Mouse (Mus musculus): ENCODE results near the gene Zdhhc16. TPM values are rescaled to one million over a fixed set of nuclear protein-coding genes. Genes with fewer than 3 reads are reported as not detected.

The Zdhhc16 gene
- polyA plus RNA-seq, 1 experiment from 2014 or later, result 67.7 TPM

DNA sequence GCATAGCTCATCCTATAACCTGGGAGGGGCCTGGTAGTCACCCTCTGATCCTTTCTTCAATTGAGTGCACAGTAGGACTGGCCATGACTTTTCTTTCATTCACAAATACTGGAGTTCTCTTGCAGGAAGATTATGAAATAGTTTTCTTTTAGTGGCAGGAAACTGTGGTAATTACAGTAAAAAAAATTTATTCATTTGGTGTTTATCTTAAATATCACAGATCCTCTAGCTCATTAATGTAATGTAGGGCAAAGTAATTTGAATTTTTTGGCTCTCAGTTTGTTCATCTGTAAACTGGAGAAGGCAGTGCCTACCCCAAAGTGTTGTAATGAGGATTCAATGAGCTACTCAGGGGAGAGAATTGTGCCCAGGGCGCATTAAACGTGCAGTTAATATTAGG lies 59.7 kb downstream of the Zdhhc16 start:
- ATAC-seq (ENCODE audit: low read depth), result no peak
- no peak overlapping the region for H3K4me3 ChIP-seq (ENCODE audit: low read depth, low read length)
- no peaks in the 10 kb centered on the region for H3K9me3 ChIP-seq (ENCODE audit: control insufficient read depth, low read length)
- no peaks in the 10 kb centered on the region for H3K36me3 ChIP-seq (ENCODE audit: control insufficient read depth, insufficient read depth, low read length)
- no peaks in the 10 kb centered on the region for H3K27me3 ChIP-seq (ENCODE audit: control insufficient read depth, insufficient read depth, low read length)
- 88% methylated on average over 2 of the region's 2 CpGs for WGBS
- no peak overlapping the region for H3K9ac ChIP-seq (replicated peaks; ENCODE audit: low read depth, low read length)
- no peaks in the 10 kb centered on the region for H3K4me1 ChIP-seq (ENCODE audit: control insufficient read depth, insufficient read depth, low read length)
- no peak overlapping the region for H3K4me2 ChIP-seq (ENCODE audit: low read depth, low read length)
- no peak overlapping the region for H3K27ac ChIP-seq (ENCODE audit: low read depth, low read length)

DNA sequence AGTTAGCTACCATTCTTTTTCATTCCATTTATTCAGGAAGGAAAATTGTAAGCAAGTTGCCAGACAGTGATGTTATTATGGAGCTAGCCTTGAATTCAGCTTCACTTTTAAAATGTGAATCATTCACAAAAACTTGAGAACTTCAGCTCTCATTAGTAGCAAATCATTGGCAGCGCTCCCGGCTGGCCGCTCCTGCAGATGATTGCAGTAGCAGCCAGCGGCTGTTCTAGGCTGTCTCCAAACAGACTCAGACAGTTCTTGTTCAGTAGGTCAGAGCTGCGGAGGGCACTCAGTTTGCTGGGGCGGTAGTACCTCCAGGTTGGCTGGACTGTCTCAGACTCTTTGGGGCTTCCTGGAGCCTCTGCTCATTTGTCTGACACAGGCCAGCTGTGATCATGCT lies 60.2 kb downstream of the Zdhhc16 start:
- no peak for ATAC-seq (ENCODE audit: low read depth)
- Histone ChIP-seq H3K4me1 (ENCODE audit: control insufficient read depth, insufficient read depth, low read length) (no peaks in the 10 kb centered on the region), H3K27ac (ENCODE audit: low read depth, low read length) (no peak overlapping the region), H3K27me3 (ENCODE audit: control insufficient read depth, insufficient read depth, low read length) (no peaks in the 10 kb centered on the region), H3K4me3 (ENCODE audit: low read depth, low read length) (no peak overlapping the region), H3K9ac (replicated peaks; ENCODE audit: low read depth, low read length) (no peak overlapping the region), H3K9me3 (ENCODE audit: control insufficient read depth, low read length) (no peaks in the 10 kb centered on the region), H3K4me2 (ENCODE audit: low read depth, low read length) (no peak overlapping the region), H3K36me3 (ENCODE audit: control insufficient read depth, insufficient read depth, low read length) (no peaks in the 10 kb centered on the region)
- WGBS, result 85% methylated on average over 6 of the region's 6 CpGs

Other genes with a start within 250 kb of the Zdhhc16 start
- 38.5 and 53.5 TPM in 2 replicates for gene Slit1, start 189.8 kb upstream of the Zdhhc16 start, polyA plus RNA-seq (2014; fragmentation: Nextera tagmentation; extraction: Ambion mirVana)
- 3.6 and 5.9 TPM in 2 replicates for gene Arhgap19, start 131.4 kb upstream of the Zdhhc16 start, polyA plus RNA-seq (2014; fragmentation: Nextera tagmentation; extraction: Ambion mirVana)
- gene Frat1, start 103.5 kb upstream of the Zdhhc16 start, polyA plus RNA-seq (2014; fragmentation: Nextera tagmentation; extraction: Ambion mirVana), result 25.0 and 31.4 TPM in 2 replicates
- 5.4 and 12.0 TPM in 2 replicates for gene Frat2, start 85.3 kb upstream of the Zdhhc16 start, polyA plus RNA-seq (2014; fragmentation: Nextera tagmentation; extraction: Ambion mirVana)
- 10.7 and 14.7 TPM in 2 replicates for gene Rrp12, start 37.3 kb upstream of the Zdhhc16 start, polyA plus RNA-seq (2014; fragmentation: Nextera tagmentation; extraction: Ambion mirVana)
- gene Pgam1, start 21.6 kb upstream of the Zdhhc16 start, polyA plus RNA-seq (2014; fragmentation: Nextera tagmentation; extraction: Ambion mirVana), result 521 and 528 TPM in 2 replicates
- gene Exosc1, start 57 bp upstream of the Zdhhc16 start, polyA plus RNA-seq (2014; fragmentation: Nextera tagmentation; extraction: Ambion mirVana), result 60.7 and 69.2 TPM in 2 replicates
- gene Mms19, start 47.7 kb downstream of the Zdhhc16 start, polyA plus RNA-seq (2014; fragmentation: Nextera tagmentation; extraction: Ambion mirVana), result 33.7 and 34.8 TPM in 2 replicates
- gene Ubtd1, start 48.3 kb downstream of the Zdhhc16 start, polyA plus RNA-seq (2014; fragmentation: Nextera tagmentation; extraction: Ambion mirVana), result 8.2 and 9.9 TPM in 2 replicates
- gene Ankrd2, start 102.5 kb downstream of the Zdhhc16 start, polyA plus RNA-seq (2014; fragmentation: Nextera tagmentation; extraction: Ambion mirVana), result 0.73 and 0.80 TPM in 2 replicates
- gene Hoga1, start 112.1 kb downstream of the Zdhhc16 start, polyA plus RNA-seq (2014; fragmentation: Nextera tagmentation; extraction: Ambion mirVana), result 1.3 and 1.7 TPM in 2 replicates
- 0.15 TPM in 1 of 2 replicates, not detected in the other for gene 4933411K16Rik, start 118.8 kb downstream of the Zdhhc16 start, polyA plus RNA-seq (2014; fragmentation: Nextera tagmentation; extraction: Ambion mirVana)
- 118 and 131 TPM in 2 replicates for gene Morn4, start 152.9 kb downstream of the Zdhhc16 start, polyA plus RNA-seq (2014; fragmentation: Nextera tagmentation; extraction: Ambion mirVana)
- gene Pi4k2a, start 157.0 kb downstream of the Zdhhc16 start, polyA plus RNA-seq (2014; fragmentation: Nextera tagmentation; extraction: Ambion mirVana), result 35.3 and 40.7 TPM in 2 replicates
- 9.4 and 10.8 TPM in 2 replicates for gene Avpi1, start 195.6 kb downstream of the Zdhhc16 start, polyA plus RNA-seq (2014; fragmentation: Nextera tagmentation; extraction: Ambion mirVana)
- 2.1 and 3.2 TPM in 2 replicates for gene Marveld1, start 213.9 kb downstream of the Zdhhc16 start, polyA plus RNA-seq (2014; fragmentation: Nextera tagmentation; extraction: Ambion mirVana)
- gene Zfyve27, start 230.5 kb downstream of the Zdhhc16 start, polyA plus RNA-seq (2014; fragmentation: Nextera tagmentation; extraction: Ambion mirVana), result 34.2 and 37.2 TPM in 2 replicates